Mouse (Mus musculus): ENCODE data around the gene Lrrc8d.
"Not testable (repeated sequence)": the region's sequence is repeated elsewhere in the genome, so short reads cannot be mapped to it uniquely, and the experiment has no call there.

The Lrrc8d gene

GRCm38 (mm10) chr5:105858754-105859694 is 159.3 kb downstream of the Lrrc8d start:
- no peak for DNase-seq (ENCODE audit: low spot score in 2 of 2)

GRCm38 (mm10) chr5:105859716-105860460 is 160.1 kb downstream of the Lrrc8d start:
- no peak for DNase-seq (ENCODE audit: low spot score in 2 of 2)

- no peak for DNase-seq (ENCODE audit: low spot score in 2 of 2)
Measured at GRCm38 (mm10) chr5:105860461-105860835, 160.7 kb downstream of the Lrrc8d start.

- no peak for DNase-seq (ENCODE audit: low spot score in 2 of 2)
Measured at GRCm38 (mm10) chr5:105861616-105862015, 161.8 kb downstream of the Lrrc8d start.

DNA sequence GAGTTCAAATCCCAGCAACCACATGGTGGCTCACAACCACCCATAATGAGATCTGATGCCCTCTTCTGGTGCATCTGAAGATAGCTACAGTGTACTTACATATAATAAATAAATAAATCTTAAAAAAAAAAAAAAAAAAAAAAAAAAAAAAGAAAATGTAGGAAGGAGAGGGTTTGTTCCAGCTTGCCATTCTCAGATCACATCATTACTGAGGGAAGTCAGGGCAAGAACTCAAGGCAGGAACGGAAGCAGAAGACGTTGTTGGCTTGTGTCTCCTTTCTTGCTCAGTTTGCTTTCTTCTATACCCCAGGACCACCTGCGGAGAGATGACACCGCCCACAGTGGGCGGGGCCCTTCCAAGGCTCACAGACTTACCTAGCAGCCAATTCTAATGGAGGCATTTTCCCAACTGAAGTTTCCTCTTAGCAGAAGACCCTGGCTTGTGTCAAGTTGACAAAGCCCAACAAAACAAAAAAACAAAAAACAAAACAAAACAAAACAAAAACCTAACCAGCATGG is 165.4 kb downstream of the Lrrc8d start:
- DNase-seq (ENCODE audit: low spot score in 2 of 2): not testable (repeated sequence)

- no peak for DNase-seq (ENCODE audit: low spot score in 2 of 2)
Measured at GRCm38 (mm10) chr5:105867427-105867826, 167.7 kb downstream of the Lrrc8d start.

DNA sequence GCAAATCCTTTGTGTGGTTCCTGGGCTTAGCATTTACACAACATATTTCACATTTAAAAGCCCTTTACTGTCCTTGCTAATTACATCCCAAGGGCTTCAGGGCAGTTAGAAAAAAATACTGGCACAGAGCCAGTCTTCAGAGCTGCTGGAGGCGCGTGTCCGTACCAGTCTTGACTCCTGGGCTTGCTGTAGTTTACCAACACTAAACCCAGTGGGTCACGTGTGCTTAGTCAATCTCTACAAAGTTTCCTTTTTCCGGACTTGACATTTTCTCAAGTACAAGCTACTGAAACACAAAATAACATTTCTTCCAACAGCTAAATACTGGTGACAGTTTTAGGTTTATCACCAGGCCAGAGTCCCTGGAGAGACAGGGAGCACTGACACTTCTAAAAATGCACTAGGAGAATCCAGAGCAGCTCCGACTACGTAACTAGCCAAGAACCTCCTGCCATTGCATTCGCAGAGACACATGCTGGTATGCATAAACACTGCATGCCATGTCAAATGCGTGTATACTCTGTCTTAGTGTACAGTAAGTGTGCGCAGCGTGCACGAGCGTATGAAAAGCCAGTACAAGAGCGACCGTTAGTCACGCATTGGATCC is 168.2 kb downstream of the Lrrc8d start:
- no peak for DNase-seq (ENCODE audit: low spot score in 2 of 2)

DNA sequence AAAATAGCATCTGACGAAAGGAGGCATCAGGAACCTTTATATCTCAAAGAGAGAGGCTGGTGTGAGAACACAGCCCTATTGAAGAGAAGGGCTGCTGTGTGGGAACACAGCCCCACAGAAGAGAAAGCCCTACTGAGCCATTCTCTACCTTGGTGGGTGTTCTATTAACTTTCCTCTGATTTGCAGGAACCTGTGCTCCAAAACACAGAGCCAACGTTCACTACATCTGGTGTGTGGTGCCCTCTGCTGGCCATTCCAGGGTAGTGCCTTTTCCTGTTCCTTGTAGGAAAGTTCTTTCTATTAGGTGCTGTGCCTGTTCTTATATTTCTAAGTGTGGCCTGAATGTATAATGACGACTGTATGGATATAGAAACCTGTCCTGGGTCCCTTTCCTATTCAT is 168.8 kb downstream of the Lrrc8d start:
- peak; percentile 66 to 86 for DNase-seq (ENCODE audit: low spot score in 2 of 2)

DNA sequence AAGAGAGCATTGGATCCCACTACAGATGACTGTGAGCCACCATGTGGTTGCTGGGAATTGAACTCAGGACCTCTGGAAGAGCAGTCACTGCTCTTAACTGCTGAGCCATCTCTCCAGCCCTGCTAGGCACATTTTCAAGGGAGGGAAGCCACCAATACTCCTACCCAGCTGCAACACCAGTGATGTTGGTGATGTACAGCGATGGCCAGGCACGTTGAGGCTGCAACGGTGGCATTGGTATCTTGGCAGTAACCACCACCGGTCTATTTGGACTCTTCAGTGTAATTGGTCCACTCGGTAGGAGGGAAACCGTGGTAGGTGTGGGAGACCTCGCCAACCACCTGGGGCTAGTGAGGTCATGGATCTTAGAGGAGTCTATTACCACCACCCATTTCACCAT is 170.0 kb downstream of the Lrrc8d start:
- no peak for DNase-seq (ENCODE audit: low spot score in 2 of 2)

DNA sequence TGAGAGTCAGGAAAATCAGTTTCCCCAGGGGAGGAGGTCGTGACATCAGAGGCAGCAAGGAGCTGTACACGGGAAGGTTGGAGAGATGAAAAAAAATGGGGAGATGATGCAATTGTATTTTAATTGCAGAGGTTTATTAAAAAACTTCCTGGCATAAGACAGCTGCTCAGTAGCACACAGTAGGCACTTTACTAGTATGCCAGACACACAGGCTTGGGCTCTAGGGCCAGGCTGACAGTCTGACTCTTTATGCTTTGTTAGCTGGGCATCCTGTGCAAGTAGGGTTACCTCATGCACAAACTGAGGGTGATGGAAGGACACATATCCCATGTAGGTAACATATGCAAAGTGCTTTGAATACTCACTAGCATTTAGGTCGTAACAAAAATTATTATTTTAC is 171.4 kb downstream of the Lrrc8d start:
- no peak for DNase-seq (ENCODE audit: low spot score in 2 of 2)

- no peak for DNase-seq (ENCODE audit: low spot score in 2 of 2)
Measured at GRCm38 (mm10) chr5:105872176-105872575, 172.4 kb downstream of the Lrrc8d start.

GRCm38 (mm10) chr5:105872916-105873315 is 173.1 kb downstream of the Lrrc8d start:
- DNase-seq (ENCODE audit: low spot score in 2 of 2): no peak

DNA sequence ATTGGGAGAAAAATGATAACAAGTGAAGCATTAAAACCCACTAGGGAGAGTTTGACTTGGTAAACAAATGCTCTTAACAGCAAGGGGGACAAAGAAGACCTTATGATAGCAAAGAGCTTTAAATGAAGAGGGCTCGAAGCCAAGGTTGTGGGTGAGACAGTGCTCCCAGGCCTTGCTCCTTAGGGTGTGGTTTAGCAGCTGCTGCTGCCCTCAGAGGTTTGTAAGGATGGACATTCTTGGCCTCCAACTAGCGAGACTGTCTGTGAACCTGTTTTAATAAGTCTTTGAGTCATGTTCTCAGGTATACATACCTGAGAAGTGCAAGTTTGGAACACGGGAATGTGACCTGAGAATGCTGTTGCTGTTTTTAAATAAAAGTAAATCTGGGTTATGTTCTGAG is 174.0 kb downstream of the Lrrc8d start:
- DNase-seq (ENCODE audit: low spot score in 2 of 2): no peak

- no peak for DNase-seq (ENCODE audit: low spot score in 2 of 2)
Measured at GRCm38 (mm10) chr5:105874476-105874875, 174.7 kb downstream of the Lrrc8d start.

- DNase-seq (ENCODE audit: low spot score in 2 of 2): peak; percentile 66 to 77
Measured at GRCm38 (mm10) chr5:105876068-105876924, 176.5 kb downstream of the Lrrc8d start, which contains the start of gene Zfp326. Zfp326 (plus strand) TSS chr5:105876565.

- no peak for DNase-seq (ENCODE audit: low spot score in 2 of 2)
Measured at GRCm38 (mm10) chr5:105876925-105877774, 177.4 kb downstream of the Lrrc8d start.

Measured in frontal cortex, postnatal 14 days (tissue).